ENCODE assay signal across 26 mouse cellular contexts in genomic region chr15:32347315-32347714, GRCm38 (mm10).
DNase-seq lines count a peak whose midpoint lies in the region; ATAC-seq and TF ChIP-seq lines count a peak whose summit lies in the region.
"Had no signal": no experiment of that assay in that cellular context is flagged by ENCODE, and none has a peak within 500 bp of the region (broad histone marks: within the 10 kb centered on the region; RNA-seq: fewer than 3 reads in every experiment).

No protein-coding gene starts in this region.

- H3K4me1 ChIP-seq in olfactory bulb, adult 2 months (ENCODE audit: control insufficient read depth, insufficient read depth, low read length): peaks cover 7% of the 10 kb centered on the region
- H3K4me1 ChIP-seq: forebrain, embryonic 10.5 days; forebrain, embryonic 13.5 days; heart, embryonic 12.5 days; heart, embryonic 15.5 days had no signal

- H3K36me3 ChIP-seq in C2C12 (ENCODE audit: control insufficient read depth, insufficient read depth): no peaks in the 10 kb centered on the region
- H3K36me3 ChIP-seq: forebrain, embryonic 10.5 days; G1E; heart, embryonic 12.5 days; heart, embryonic 15.5 days had no signal

- TF ChIP-seq CTCF in C2C12 (IDR thresholded peaks at IDR 0.05; ENCODE audit: control insufficient read depth, insufficient read depth, insufficient read length): no peak
- no peak for TF ChIP-seq CTCF in olfactory bulb, adult 2 months (IDR thresholded peaks at IDR 0.05; ENCODE audit: insufficient read depth, low read depth, low read length)

- no peak overlapping the region for H3ac ChIP-seq in C2C12 (ENCODE audit: control insufficient read depth, insufficient read length, low read depth)

- no peaks in the 10 kb centered on the region for H3K79me2 ChIP-seq in C2C12 (ENCODE audit: control insufficient read depth, insufficient read depth)

- no peak for TF ChIP-seq POLR2A in olfactory bulb, adult 2 months (IDR thresholded peaks at IDR 0.05; ENCODE audit: insufficient read depth, low read depth, low read length)

- H3K27me3 ChIP-seq in C2C12 (ENCODE audit: control insufficient read depth, insufficient read depth, insufficient read length): no peaks in the 10 kb centered on the region
- H3K27me3 ChIP-seq: forebrain, embryonic 13.5 days; heart, embryonic 12.5 days; heart, embryonic 15.5 days had no signal

- peak; percentile 47 for DNase-seq in 3T3-L1 (ENCODE audit: low read depth, low spot score)
- DNase-seq in adipocyte (ENCODE audit: low spot score): peak; percentile 16
- DNase-seq in kidney, postnatal 36 days: no peak
- DNase-seq in thymus, postnatal 10 days (ENCODE audit: low spot score in 2 of 2): no peak
- DNase-seq: adrenal gland, postnatal 14 days; cerebellum, adult 11-12 months; cerebellum, adult 8-10 months; cerebellum, postnatal 14 days; gastrocnemius, postnatal 25 days; heart, adult 18-20 months; heart, postnatal 10 days; heart, postnatal 4 days; kidney, adult 2 months had no signal

- peak overlapping the region; percentile 16 for H3K4me3 ChIP-seq in C2C12 (ENCODE audit: insufficient read depth, poor library complexity, severe bottlenecking)
- no peak overlapping the region for H3K4me3 ChIP-seq in olfactory bulb, adult 2 months (ENCODE audit: insufficient read depth, low read depth, low read length)
- H3K4me3 ChIP-seq: forebrain, embryonic 10.5 days; forebrain, embryonic 13.5 days; heart, embryonic 12.5 days; heart, embryonic 15.5 days had no signal

- ATAC-seq in activated CD4-positive, CD25-positive, alpha-beta regulatory T cell, adult 4 months: no peak
- ATAC-seq: forebrain, embryonic 13.5 days; forebrain, embryonic 16.5 days; hindbrain, postnatal 0 days; inflammation-experienced regulatory T-cells, adult 6 months; intestine, embryonic 16.5 days had no signal

- H3K27ac ChIP-seq in olfactory bulb, adult 2 months (ENCODE audit: insufficient read depth, low read depth, low read length): 0 out of 2 replicates have a peak overlapping the region, but pooled peaks have one; percentile 8
- H3K27ac ChIP-seq: forebrain, embryonic 10.5 days; forebrain, embryonic 13.5 days; heart, embryonic 15.5 days; hindbrain, embryonic 14.5 days; hindbrain, postnatal 0 days had no signal

- 68% methylated on average over 5 of the region's 5 CpGs for WGBS in olfactory bulb, adult 2 months

- H3K79me3 ChIP-seq in C2C12 (ENCODE audit: low read depth): no peaks in the 10 kb centered on the region

TF ChIP-seq in C2C12, 6 proteins besides CTCF, POLR2A, EP300 and RAD21:
- TF ChIP-seq MAX (IDR thresholded peaks at IDR 0.05) (no peak), MYOG (IDR thresholded peaks at IDR 0.05; ENCODE audit: control insufficient read depth, extremely low read depth, insufficient read length) (no peak), CEBPB (IDR thresholded peaks at IDR 0.05; ENCODE audit: low read depth) (no peak), USF1 (IDR thresholded peaks at IDR 0.05; ENCODE audit: low read depth) (no peak), FOSL1 (IDR thresholded peaks at IDR 0.05; ENCODE audit: insufficient read depth, low read length, poor library complexity, severe bottlenecking) (peak; percentile 19), MYOD1 (IDR thresholded peaks at IDR 0.05; ENCODE audit: control insufficient read depth, insufficient read length, low read depth) (no peak)

Comparison
In these comparisons a context has a peak if more than half of its experiments do, and no peak if none do; other contexts are left out.
1. DNase-seq: peak in 3T3-L1 (single experiment) and adipocyte (single experiment); none in kidney, postnatal 36 days (0 of 2) and thymus, postnatal 10 days (0 of 2).